Mouse (Mus musculus): ENCODE measurements at regions not wholly inside any gene's neighbourhood (a gene's known extent, or its start where the extent isn't known, plus 50 kb on each side); places are given as distances from the start of the nearest gene placed in this dataset.
A peak's percentile ranks its signal among the peaks of the same experiment; 100 is the strongest.

- no peak for DNase-seq (ENCODE audit: low spot score in 2 of 2)
Measured at GRCm38 (mm10) chr10:25857954-25858616, 220.0 kb upstream of the Gm9767 start.

GRCm38 (mm10) chr10:25844348-25844747, 233.7 kb upstream of the Gm9767 start:
- DNase-seq (ENCODE audit: low spot score in 2 of 2): no peak

- no peak for DNase-seq (ENCODE audit: low spot score in 2 of 2)
Measured at GRCm38 (mm10) chr10:25829275-25829674, 248.8 kb upstream of the Gm9767 start.

GRCm38 (mm10) chr10:25804223-25804622, 268.2 kb upstream of the Smlr1 start:
- DNase-seq (ENCODE audit: low spot score in 2 of 2): no peak

GRCm38 (mm10) chr10:25801499-25801898, 265.4 kb upstream of the Smlr1 start:
- no peak for DNase-seq (ENCODE audit: low spot score in 2 of 2)

GRCm38 (mm10) chr10:25798881-25799280, 262.8 kb upstream of the Smlr1 start:
- no peak for DNase-seq (ENCODE audit: low spot score in 2 of 2)

- no peak for DNase-seq (ENCODE audit: low spot score in 2 of 2)
Measured at GRCm38 (mm10) chr10:25790363-25790821, 254.3 kb upstream of the Smlr1 start.

GRCm38 (mm10) chr10:25788660-25789059, 252.6 kb upstream of the Smlr1 start:
- DNase-seq (ENCODE audit: low spot score in 2 of 2): no peak

- DNase-seq (ENCODE audit: low spot score in 2 of 2): no peak
Measured at GRCm38 (mm10) chr10:25788004-25788403, 251.9 kb upstream of the Smlr1 start.

GRCm38 (mm10) chr10:25783861-25784260, 247.8 kb upstream of the Smlr1 start:
- no peak for DNase-seq (ENCODE audit: low spot score in 2 of 2)

- no peak for DNase-seq (ENCODE audit: low spot score in 2 of 2)
Measured at GRCm38 (mm10) chr10:25779476-25779875, 243.4 kb upstream of the Smlr1 start.

GRCm38 (mm10) chr10:25777717-25778116, 241.7 kb upstream of the Smlr1 start:
- no peak for DNase-seq (ENCODE audit: low spot score in 2 of 2)

GRCm38 (mm10) chr10:25776697-25777096, 240.6 kb upstream of the Smlr1 start:
- DNase-seq (ENCODE audit: low spot score in 2 of 2): no peak

GRCm38 (mm10) chr10:25770051-25770450, 234.0 kb upstream of the Smlr1 start:
- DNase-seq (ENCODE audit: low spot score in 2 of 2): no peak

GRCm38 (mm10) chr10:25768456-25768855, 232.4 kb upstream of the Smlr1 start:
- DNase-seq (ENCODE audit: low spot score in 2 of 2): no peak

GRCm38 (mm10) chr10:25754300-25754699, 218.2 kb upstream of the Smlr1 start:
- DNase-seq (ENCODE audit: low spot score in 2 of 2): no peak

- no peak for DNase-seq (ENCODE audit: low spot score in 2 of 2)
Measured at GRCm38 (mm10) chr10:25742678-25743077, 206.6 kb upstream of the Smlr1 start.

GRCm38 (mm10) chr10:25740956-25741355, 204.9 kb upstream of the Smlr1 start:
- no peak for DNase-seq (ENCODE audit: low spot score in 2 of 2)

- DNase-seq (ENCODE audit: low spot score in 2 of 2): no peak
Measured at GRCm38 (mm10) chr10:25730470-25730869, 194.4 kb upstream of the Smlr1 start.

- DNase-seq (ENCODE audit: low spot score in 2 of 2): no peak
Measured at GRCm38 (mm10) chr10:25723966-25724365, 187.9 kb upstream of the Smlr1 start.

GRCm38 (mm10) chr10:25715747-25716146, 179.7 kb upstream of the Smlr1 start:
- DNase-seq (ENCODE audit: low spot score in 2 of 2): peak in 1 of 2 experiments; percentile 15

GRCm38 (mm10) chr10:25714636-25715035, 178.6 kb upstream of the Smlr1 start:
- no peak for DNase-seq (ENCODE audit: low spot score in 2 of 2)

GRCm38 (mm10) chr10:25714041-25714440, 178.0 kb upstream of the Smlr1 start:
- DNase-seq (ENCODE audit: low spot score in 2 of 2): peak in 1 of 2 experiments; percentile 3

- no peak for DNase-seq (ENCODE audit: low spot score in 2 of 2)
Measured at GRCm38 (mm10) chr10:25707951-25708350, 171.9 kb upstream of the Smlr1 start.
